Mouse (Mus musculus): ENCODE measurements at regions not wholly inside any gene's neighbourhood (a gene's known extent, or its start where the extent isn't known, plus 50 kb on each side); places are given as distances from the start of the nearest gene placed in this dataset.

- no peak for ATAC-seq
- H3K27me3 ChIP-seq (replicated peaks; ENCODE audit: control insufficient read depth, insufficient read depth, low read length) = no peaks in the 10 kb centered on the region
Observed at GRCm38 (mm10) chr4:48725660-48726348, 62.5 kb downstream of the Cavin4 start.

DNA sequence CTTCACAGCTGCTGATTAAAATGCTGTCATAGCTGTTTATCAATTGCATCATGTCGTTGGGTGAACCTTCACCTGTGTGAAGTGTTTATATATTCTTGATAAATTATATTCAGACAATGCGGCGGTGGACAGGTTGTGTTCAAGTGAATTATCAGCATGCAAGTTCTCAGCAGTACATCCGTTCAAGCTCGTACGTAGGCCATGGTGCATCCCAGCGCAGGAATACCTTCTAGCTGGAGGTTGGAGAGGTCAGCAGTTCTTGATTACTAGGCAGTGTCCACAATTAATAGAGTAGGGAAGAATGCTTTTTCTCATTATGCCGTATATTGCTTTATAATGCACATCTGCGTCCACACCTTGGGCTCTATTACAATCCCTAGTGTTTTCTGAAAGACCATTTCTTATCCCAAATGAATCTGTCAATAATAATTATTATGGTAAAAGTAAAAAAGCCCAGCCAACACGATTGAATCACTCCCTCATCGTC, 63.1 kb downstream of the Cavin4 start:
- Histone ChIP-seq H3K4me1 (replicated peaks; ENCODE audit: control insufficient read depth, insufficient read depth, low read length) (no peaks in the 10 kb centered on the region), H3K27ac (ENCODE audit: low read depth, low read length) (no peak overlapping the region), H3K9ac (ENCODE audit: low read depth, low read length) (no peak overlapping the region), H3K4me2 (replicated peaks; ENCODE audit: low read depth) (no peak overlapping the region), H3K27me3 (replicated peaks; ENCODE audit: control insufficient read depth, insufficient read depth, low read length) (no peaks in the 10 kb centered on the region), H3K4me3 (ENCODE audit: low read depth, low read length) (no peak overlapping the region), H3K36me3 (ENCODE audit: control insufficient read depth, insufficient read depth) (no peaks in the 10 kb centered on the region), H3K9me3 (ENCODE audit: control insufficient read depth) (no peaks in the 10 kb centered on the region)
- 75% methylated on average over 11 of the region's 11 CpGs for WGBS
- no peak for TF ChIP-seq CTCF (IDR thresholded peaks at IDR 0.05; ENCODE audit: low read depth)
- ATAC-seq = no peak

More at GRCm38 (mm10) chr4:48725660-48726348, 62.5 kb downstream of the Cavin4 start:
- H3K4me2 ChIP-seq (replicated peaks; ENCODE audit: low read depth) = no peak overlapping the region
- no peak for TF ChIP-seq CTCF (IDR thresholded peaks at IDR 0.05; ENCODE audit: low read depth)
- no peak overlapping the region for H3K27ac ChIP-seq (ENCODE audit: low read depth, low read length)
- no peak overlapping the region for H3K9ac ChIP-seq (ENCODE audit: low read depth, low read length)
- WGBS = 52% methylated on average over 13 of the region's 13 CpGs
- H3K36me3 ChIP-seq (ENCODE audit: control insufficient read depth, insufficient read depth) = no peaks in the 10 kb centered on the region
- H3K4me3 ChIP-seq (ENCODE audit: low read depth, low read length) = no peak overlapping the region
- H3K4me1 ChIP-seq (replicated peaks; ENCODE audit: control insufficient read depth, insufficient read depth, low read length) = no peaks in the 10 kb centered on the region
- no peaks in the 10 kb centered on the region for H3K9me3 ChIP-seq (ENCODE audit: control insufficient read depth)

DNA sequence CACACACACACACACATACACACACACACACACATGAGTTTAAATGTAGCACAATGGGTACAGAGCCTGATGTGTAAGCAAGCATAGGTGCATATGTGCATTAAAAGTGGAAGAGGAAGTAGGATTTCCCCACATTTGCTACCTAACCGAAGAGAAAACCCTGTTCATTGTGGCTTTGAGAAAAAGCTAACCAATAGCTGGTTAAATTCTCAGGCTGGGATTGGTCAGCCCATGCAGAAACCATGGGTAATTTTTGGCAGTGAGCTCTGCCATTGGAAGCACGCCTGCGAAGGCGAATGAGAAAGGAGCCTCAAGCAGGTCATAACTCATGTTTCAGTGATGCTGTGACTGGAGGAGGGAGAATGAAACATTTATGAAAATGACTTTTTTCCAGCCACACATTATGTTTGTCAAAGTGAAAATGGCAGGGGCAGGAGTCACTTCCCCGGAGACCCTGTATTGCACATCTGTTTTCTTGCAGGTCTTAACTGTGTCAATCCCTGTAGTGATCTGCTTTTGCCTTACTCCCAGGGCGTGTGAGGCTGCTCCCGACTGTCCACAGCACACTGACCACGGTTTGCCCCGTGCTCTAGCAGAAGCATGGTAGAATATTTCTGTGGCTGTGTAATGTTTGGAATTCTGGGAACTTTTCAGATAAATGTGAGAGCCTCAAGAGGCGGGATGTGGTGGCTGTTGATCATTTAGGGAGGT, 71.7 kb downstream of the Cavin4 start:
- Histone ChIP-seq H3K4me3 (ENCODE audit: low read depth, low read length) (no peak overlapping the region), H3K27ac (ENCODE audit: low read depth, low read length) (no peak overlapping the region), H3K27me3 (replicated peaks; ENCODE audit: control insufficient read depth, insufficient read depth, low read length) (no peaks in the 10 kb centered on the region), H3K36me3 (ENCODE audit: control insufficient read depth, insufficient read depth) (no peaks in the 10 kb centered on the region), H3K9ac (ENCODE audit: low read depth, low read length) (no peak overlapping the region), H3K4me1 (replicated peaks; ENCODE audit: control insufficient read depth, insufficient read depth, low read length) (no peaks in the 10 kb centered on the region), H3K4me2 (replicated peaks; ENCODE audit: low read depth) (no peak overlapping the region), H3K9me3 (ENCODE audit: control insufficient read depth) (no peaks in the 10 kb centered on the region)
- WGBS = 68% methylated on average over 10 of the region's 10 CpGs
- TF ChIP-seq CTCF (IDR thresholded peaks at IDR 0.05; ENCODE audit: low read depth) = no peak
- no peak for ATAC-seq

GRCm38 (mm10) chr4:48746237-48746636, 82.9 kb downstream of the Cavin4 start:
- Histone ChIP-seq H3K4me2 (replicated peaks; ENCODE audit: low read depth) (no peak overlapping the region), H3K4me3 (ENCODE audit: low read depth, low read length) (no peak overlapping the region), H3K27ac (ENCODE audit: low read depth, low read length) (no peak overlapping the region), H3K9ac (ENCODE audit: low read depth, low read length) (no peak overlapping the region), H3K4me1 (replicated peaks; ENCODE audit: control insufficient read depth, insufficient read depth, low read length) (no peaks in the 10 kb centered on the region), H3K36me3 (ENCODE audit: control insufficient read depth, insufficient read depth) (no peaks in the 10 kb centered on the region), H3K27me3 (replicated peaks; ENCODE audit: control insufficient read depth, insufficient read depth, low read length) (no peaks in the 10 kb centered on the region), H3K9me3 (ENCODE audit: control insufficient read depth) (no peaks in the 10 kb centered on the region)
- ATAC-seq = no peak
- 75% methylated on average over 3 of the region's 3 CpGs for WGBS
- TF ChIP-seq CTCF (IDR thresholded peaks at IDR 0.05; ENCODE audit: low read depth) = no peak

DNA sequence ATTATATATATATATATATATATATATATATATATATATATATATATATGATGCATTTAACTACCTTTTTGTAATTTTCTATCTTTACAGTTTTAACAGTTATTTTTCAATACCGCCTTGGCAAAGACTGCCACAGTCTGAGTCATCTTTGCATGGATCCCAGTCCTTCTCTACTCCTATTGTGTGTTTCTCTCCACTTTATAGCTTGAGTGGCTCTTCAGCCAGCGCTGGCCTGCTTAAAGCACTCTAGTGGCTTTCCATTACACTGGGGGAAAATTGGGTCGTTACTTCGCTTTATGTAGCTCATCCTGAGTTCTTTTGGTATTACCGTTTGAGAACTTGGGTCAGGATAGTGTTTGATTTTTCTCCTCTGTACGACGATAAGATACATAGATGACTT, 86.3 kb downstream of the Cavin4 start:
- no peaks in the 10 kb centered on the region for H3K9me3 ChIP-seq (ENCODE audit: control insufficient read depth)
- 60% methylated on average over 7 of the region's 7 CpGs for WGBS
- no peak for TF ChIP-seq CTCF (IDR thresholded peaks at IDR 0.05; ENCODE audit: low read depth)
- no peak overlapping the region for H3K4me2 ChIP-seq (replicated peaks; ENCODE audit: low read depth)
- H3K27me3 ChIP-seq (replicated peaks; ENCODE audit: control insufficient read depth, insufficient read depth, low read length) = no peaks in the 10 kb centered on the region
- H3K27ac ChIP-seq (ENCODE audit: low read depth, low read length) = no peak overlapping the region
- ATAC-seq = no peak
- H3K9ac ChIP-seq (ENCODE audit: low read depth, low read length) = no peak overlapping the region
- H3K4me3 ChIP-seq (ENCODE audit: low read depth, low read length) = no peak overlapping the region
- no peaks in the 10 kb centered on the region for H3K36me3 ChIP-seq (ENCODE audit: control insufficient read depth, insufficient read depth)
- no peaks in the 10 kb centered on the region for H3K4me1 ChIP-seq (replicated peaks; ENCODE audit: control insufficient read depth, insufficient read depth, low read length)

GRCm38 (mm10) chr4:48750087-48750486, 86.8 kb downstream of the Cavin4 start:
- Histone ChIP-seq H3K36me3 (ENCODE audit: control insufficient read depth, insufficient read depth) (no peaks in the 10 kb centered on the region), H3K9ac (ENCODE audit: low read depth, low read length) (no peak overlapping the region), H3K4me1 (replicated peaks; ENCODE audit: control insufficient read depth, insufficient read depth, low read length) (no peaks in the 10 kb centered on the region), H3K4me3 (ENCODE audit: low read depth, low read length) (no peak overlapping the region), H3K27ac (ENCODE audit: low read depth, low read length) (no peak overlapping the region), H3K27me3 (replicated peaks; ENCODE audit: control insufficient read depth, insufficient read depth, low read length) (no peaks in the 10 kb centered on the region), H3K9me3 (ENCODE audit: control insufficient read depth) (no peaks in the 10 kb centered on the region), H3K4me2 (replicated peaks; ENCODE audit: low read depth) (no peak overlapping the region)
- no peak for ATAC-seq
- WGBS = 32% methylated on average over 5 of the region's 5 CpGs
- no peak for TF ChIP-seq CTCF (IDR thresholded peaks at IDR 0.05; ENCODE audit: low read depth)
